Mouse (Mus musculus) stomach, postnatal 0 days (tissue): ENCODE results near the gene Rapgef1. TPM values are rescaled to one million over a fixed set of nuclear protein-coding genes. Genes with fewer than 3 reads are reported as not detected.

Experiments
- ATAC-seq: fragments of 200-750 bp; cut with Nextera tagmentation; 2 replicates; pipeline ENCODE4 v1.8.0; 2017; ENCODE audit not compliant: low FRiP score, low TSS enrichment
- DNase-seq: peaks from one replicate; pipeline ENCODE4 v3.0.0-alpha.2; 2016; ENCODE audit warnings: low spot score
- H3K27ac ChIP-seq: fragments of 300-500 bp; sonication (generic); replicated peaks from 2 replicates; pipeline ENCODE4 v1.5.1; 2014; ENCODE audit warnings: mild to moderate bottlenecking, control low read depth
- H3K27me3 ChIP-seq: fragments of 300-500 bp; sonication (generic); 2 replicates; pipeline ENCODE4 v1.6.1; 2014; ENCODE audit warnings: low read length; ENCODE audit not compliant: control insufficient read depth, insufficient read depth
- H3K36me3 ChIP-seq: fragments of 300-500 bp; sonication (generic); 2 replicates; pipeline ENCODE4 v1.6.1; 2014; ENCODE audit warnings: low read length, mixed read lengths; ENCODE audit not compliant: control insufficient read depth, insufficient read depth
- H3K4me1 ChIP-seq: fragments of 300-500 bp; sonication (generic); replicated peaks from 2 replicates; pipeline ENCODE4 v1.6.1; 2014; ENCODE audit warnings: antibody characterized with exemption; ENCODE audit not compliant: control insufficient read depth, insufficient read depth
- H3K4me2 ChIP-seq: fragments of 300-500 bp; sonication (generic); replicated peaks from 2 replicates; pipeline ENCODE4 v1.6.1; 2014; ENCODE audit warnings: low read depth, mild to moderate bottlenecking, control low read depth, moderate library complexity
- H3K4me3 ChIP-seq: fragments of 300-500 bp; sonication (generic); 2 replicates; pipeline ENCODE4 v1.5.1; 2014; ENCODE audit warnings: low read depth, low read length, control low read depth
- H3K9ac ChIP-seq: fragments of 300-500 bp; sonication (generic); 2 replicates; pipeline ENCODE4 v1.6.1; 2014; ENCODE audit warnings: mild to moderate bottlenecking, low read length, control low read depth, mixed read lengths
- H3K9me3 ChIP-seq: fragments of 300-500 bp; sonication (generic); 2 replicates; pipeline ENCODE4 v1.6.1; 2016; ENCODE audit warnings: low read length; ENCODE audit not compliant: control insufficient read depth
- CTCF ChIP-seq: IDR thresholded peaks from 2 replicates; pipeline ENCODE4 v1.5.1; 2016; ENCODE audit warnings: antibody characterized with exemption, low read depth, mild to moderate bottlenecking, moderate library complexity
- EP300 ChIP-seq: optimal IDR thresholded peaks from 2 replicates; pipeline ENCODE3; 2016; ENCODE audit warnings: antibody characterized with exemption
- WGBS: fragments of 180-500 bp; shearing (Covaris S2); extraction: QIAGEN DNeasy Blood & Tissue Kit; methylation state at CpG from one replicate; pipeline ENCODE4 v1.1.7; 2014; 5-methylcytosine and 5-hydroxymethylcytosine counted together
- polyA plus RNA-seq: library from polyadenylated mRNA; unstranded; fragments of >200 nt; fragmentation: Nextera tagmentation; extraction: Ambion mirVana; gene quantifications from 2 replicates; pipeline ENCODE4 v1.2.1, GENCODE M21; 2015

The Rapgef1 gene
- polyA plus RNA-seq, 1 experiment from 2014 or later = 7.2 TPM

DNA sequence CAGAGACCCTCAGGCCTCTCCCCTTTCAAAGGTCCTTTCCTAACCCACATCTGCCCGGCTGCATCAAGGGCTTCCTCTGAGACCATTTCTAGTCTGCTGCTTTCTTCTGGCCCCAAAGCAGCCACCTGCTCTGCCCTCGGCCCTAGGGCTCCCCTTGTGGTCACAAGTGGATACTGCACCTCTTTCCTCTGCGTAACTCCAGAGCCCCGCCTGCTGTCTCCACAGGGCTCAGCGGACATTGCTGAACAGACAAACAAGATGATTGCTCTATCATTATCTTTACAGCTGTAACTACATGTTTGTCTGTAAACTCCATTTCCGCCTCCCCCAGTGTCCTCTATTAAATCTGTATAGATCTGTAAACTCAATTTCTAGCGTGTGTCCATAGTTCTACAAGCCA lies 37.1 kb upstream of the Rapgef1 start:
- 4% methylated on average over 7 of the region's 7 CpGs for WGBS
- no peak overlapping the region for H3K4me2 ChIP-seq
- no peaks in the 10 kb centered on the region for H3K27me3 ChIP-seq
- no peak overlapping the region for H3K27ac ChIP-seq
- H3K4me1 ChIP-seq = no peaks in the 10 kb centered on the region
- H3K36me3 ChIP-seq = no peaks in the 10 kb centered on the region
- TF ChIP-seq CTCF (peak; percentile 99), EP300 (no peak)
- ATAC-seq (peak; percentile 26; the same call in 1 of the 2 replicates), DNase-seq (peak; percentile 72)
- no peaks in the 10 kb centered on the region for H3K9me3 ChIP-seq
- no peak overlapping the region for H3K9ac ChIP-seq
- H3K4me3 ChIP-seq = no peak overlapping the region

DNA sequence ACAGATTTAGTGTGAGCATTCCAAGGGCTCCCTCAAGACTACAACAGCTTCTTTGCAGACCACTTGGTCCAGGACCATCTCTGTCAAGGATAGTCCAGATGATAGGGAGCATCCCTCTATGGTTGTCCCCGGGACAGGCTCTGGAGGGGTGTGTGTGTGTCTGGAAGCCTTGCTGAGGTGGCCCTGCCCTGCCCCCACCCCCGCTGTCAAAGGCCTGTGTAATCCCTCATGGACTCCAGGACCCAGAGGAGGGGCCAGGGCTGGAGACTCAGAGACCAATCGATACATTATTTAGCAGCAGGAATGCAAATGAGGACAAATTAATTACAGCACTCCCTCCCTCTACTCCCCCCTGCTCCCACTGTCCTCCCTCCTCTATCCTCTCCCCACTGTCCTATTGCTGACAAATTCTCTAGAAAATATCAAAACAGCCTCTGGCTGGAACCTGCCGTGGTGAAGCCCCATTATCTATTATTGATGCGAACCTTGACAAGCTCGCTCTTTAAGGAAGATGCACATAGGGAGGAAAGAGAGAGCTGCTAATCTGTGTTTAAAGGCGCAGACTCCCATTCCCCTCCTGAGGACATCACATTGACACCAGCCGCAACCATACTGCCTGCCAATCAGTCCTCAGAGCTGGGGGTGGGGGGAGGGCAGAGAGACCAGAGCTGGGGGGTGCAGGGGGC lies 33.4 kb upstream of the Rapgef1 start:
- H3K27ac ChIP-seq = no peak overlapping the region
- no peak overlapping the region for H3K4me3 ChIP-seq
- ATAC-seq (no peak), DNase-seq (no peak)
- H3K36me3 ChIP-seq = no peaks in the 10 kb centered on the region
- WGBS = 34% methylated on average over 8 of the region's 8 CpGs
- no peak overlapping the region for H3K4me2 ChIP-seq
- TF ChIP-seq CTCF = no peak
- TF ChIP-seq EP300 = no peak
- H3K9me3 ChIP-seq = no peaks in the 10 kb centered on the region
- H3K4me1 ChIP-seq = no peaks in the 10 kb centered on the region
- no peaks in the 10 kb centered on the region for H3K27me3 ChIP-seq
- H3K9ac ChIP-seq = no peak overlapping the region

DNA sequence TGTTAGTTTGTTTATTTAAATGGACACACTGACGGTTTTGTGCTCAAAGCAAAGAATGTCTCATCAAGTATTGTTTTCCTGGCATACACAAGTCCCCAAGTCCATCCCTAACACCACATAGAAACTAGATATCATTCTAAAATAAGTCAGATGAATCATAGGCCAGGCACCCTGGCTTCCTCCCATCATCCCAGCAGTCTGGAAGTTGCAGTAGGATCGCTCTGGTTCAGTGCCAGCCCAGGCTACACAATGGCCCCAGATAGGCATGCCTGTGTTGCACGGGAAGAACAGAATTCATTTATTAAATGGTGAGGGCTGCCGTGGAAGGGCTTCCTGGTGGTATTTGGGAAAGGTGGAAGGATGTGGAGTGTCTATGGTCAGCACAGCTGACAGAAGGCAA lies 31.5 kb upstream of the Rapgef1 start:
- DNase-seq = no peak
- Histone ChIP-seq H3K27me3 (no peaks in the 10 kb centered on the region), H3K9me3 (no peaks in the 10 kb centered on the region), H3K4me2 (no peak overlapping the region), H3K4me3 (no peak overlapping the region), H3K9ac (no peak overlapping the region), H3K4me1 (no peaks in the 10 kb centered on the region), H3K36me3 (no peaks in the 10 kb centered on the region), H3K27ac (no peak overlapping the region)
- WGBS = 52% methylated on average over 4 of the region's 4 CpGs
- no peak for ATAC-seq
- TF ChIP-seq CTCF (no peak), EP300 (no peak)

DNA sequence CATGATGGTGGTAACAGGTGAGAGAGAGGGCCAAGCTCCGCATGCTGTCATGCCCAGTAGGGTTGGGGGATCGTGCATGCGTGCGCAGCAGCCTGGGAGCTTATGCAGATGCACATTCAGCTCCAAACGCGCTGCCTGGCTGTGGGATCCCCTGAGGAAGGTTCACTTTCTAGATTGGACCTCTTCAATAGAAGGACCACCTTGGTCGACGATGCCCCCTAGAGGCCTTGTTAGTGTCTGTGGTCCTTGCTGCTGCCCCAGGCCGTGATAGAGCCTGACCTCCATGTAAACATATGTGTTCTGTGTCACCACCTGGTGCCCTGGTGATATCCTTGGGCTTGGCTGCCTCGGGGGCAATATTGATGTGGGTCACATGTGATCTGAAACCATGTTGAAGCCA lies 30.3 kb upstream of the Rapgef1 start:
- Histone ChIP-seq H3K27me3 (no peaks in the 10 kb centered on the region), H3K36me3 (no peaks in the 10 kb centered on the region), H3K4me3 (no peak overlapping the region), H3K9ac (no peak overlapping the region), H3K4me2 (no peak overlapping the region), H3K9me3 (no peaks in the 10 kb centered on the region), H3K27ac (no peak overlapping the region), H3K4me1 (no peaks in the 10 kb centered on the region)
- WGBS = 32% methylated on average over 10 of the region's 10 CpGs
- TF ChIP-seq EP300 = no peak
- TF ChIP-seq CTCF = peak; percentile 21; the same call in 1 of the 2 replicates
- DNase-seq (no peak), ATAC-seq (no peak)

DNA sequence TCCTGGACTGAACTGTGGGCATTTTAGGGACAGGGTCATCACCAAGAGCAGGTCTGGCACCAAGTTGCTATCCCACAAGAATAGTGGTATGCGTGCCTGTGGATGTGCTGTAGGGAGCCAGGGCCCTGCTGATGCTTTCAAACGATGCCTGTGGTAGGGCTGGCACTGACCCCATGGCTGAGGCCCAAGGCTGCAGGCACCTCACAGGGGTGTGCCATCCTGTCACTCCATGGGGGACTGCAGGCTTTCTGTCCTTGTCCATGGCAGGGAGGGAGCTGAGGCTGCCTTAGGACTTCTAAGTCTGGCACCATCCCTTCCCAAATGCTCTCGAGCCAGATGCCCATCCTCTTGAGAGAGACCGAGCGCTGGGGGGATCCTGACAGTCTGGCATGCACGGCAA lies 27.9 kb upstream of the Rapgef1 start:
- ATAC-seq (no peak), DNase-seq (no peak)
- H3K4me2 ChIP-seq = no peak overlapping the region
- 79% methylated on average over 6 of the region's 6 CpGs for WGBS
- TF ChIP-seq CTCF = no peak
- TF ChIP-seq EP300 = no peak
- H3K27ac ChIP-seq = no peak overlapping the region
- H3K4me3 ChIP-seq = no peak overlapping the region
- no peak overlapping the region for H3K9ac ChIP-seq
- H3K4me1 ChIP-seq = no peaks in the 10 kb centered on the region
- no peaks in the 10 kb centered on the region for H3K36me3 ChIP-seq
- H3K27me3 ChIP-seq = no peaks in the 10 kb centered on the region
- no peaks in the 10 kb centered on the region for H3K9me3 ChIP-seq

DNA sequence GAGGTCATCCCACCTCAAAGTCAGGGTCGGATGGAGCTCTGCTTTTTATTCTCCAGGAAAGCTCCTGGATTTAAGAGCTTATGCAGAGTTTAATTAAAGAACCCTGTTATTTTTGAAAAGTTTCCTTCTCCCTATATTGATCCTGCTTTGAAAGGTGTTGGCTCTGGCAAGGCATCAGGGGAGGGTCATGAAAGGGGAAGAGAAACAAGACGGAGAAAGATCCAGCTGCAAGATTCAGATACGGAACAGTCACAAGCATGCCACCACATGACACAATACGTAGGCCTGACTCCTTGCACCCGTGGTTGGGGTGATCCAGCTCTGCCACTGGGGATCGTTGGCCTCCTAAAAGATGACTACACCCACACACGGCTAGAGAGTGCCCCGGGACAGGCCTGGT lies 27.0 kb upstream of the Rapgef1 start:
- Histone ChIP-seq H3K4me3 (no peak overlapping the region), H3K36me3 (no peaks in the 10 kb centered on the region), H3K27me3 (no peaks in the 10 kb centered on the region), H3K9ac (no peak overlapping the region), H3K27ac (no peak overlapping the region), H3K4me1 (no peaks in the 10 kb centered on the region), H3K9me3 (no peaks in the 10 kb centered on the region), H3K4me2 (no peak overlapping the region)
- 49% methylated on average over 8 of the region's 8 CpGs for WGBS
- TF ChIP-seq EP300 (no peak), CTCF (no peak)
- DNase-seq (no peak), ATAC-seq (no peak)
